Mouse (Mus musculus) lung, embryonic 14.5 days (tissue): Measurements from ENCODE around the gene Brix1. TPM values are rescaled to one million over a fixed set of nuclear protein-coding genes. Genes with fewer than 3 reads are reported as not detected.
"Not testable (repeated sequence)": the region's sequence is repeated elsewhere in the genome, so short reads cannot be mapped to it uniquely, and the experiment has no call there.

Source experiments
- ATAC-seq: fragments of 200-750 bp; cut with Nextera tagmentation; 2 replicates; pipeline ENCODE4 v1.8.0; 2017; ENCODE audit warnings: mild to moderate bottlenecking, moderate TSS enrichment, moderate library complexity; ENCODE audit not compliant: insufficient read depth
- DNase-seq: peaks from one replicate; pipeline ENCODE4 v3.0.0-alpha.2; 2015
- H3K27ac ChIP-seq: fragments of 300-500 bp; sonication (generic); 2 replicates; pipeline ENCODE4 v1.5.1; 2014; ENCODE audit warnings: low read depth, mild to moderate bottlenecking, moderate library complexity
- H3K27me3 ChIP-seq: fragments of 300-500 bp; sonication (generic); 2 replicates; pipeline ENCODE4 v1.6.1; 2014; ENCODE audit warnings: low read length, control low read depth; ENCODE audit not compliant: insufficient read depth
- H3K36me3 ChIP-seq: fragments of 300-500 bp; sonication (generic); 2 replicates; pipeline ENCODE4 v1.6.1; 2014; ENCODE audit warnings: control low read depth; ENCODE audit not compliant: insufficient read depth
- H3K4me1 ChIP-seq: fragments of 300-500 bp; sonication (generic); 2 replicates; pipeline ENCODE4 v1.6.1; 2014; ENCODE audit warnings: antibody characterized with exemption, control low read depth; ENCODE audit not compliant: insufficient read depth
- H3K4me2 ChIP-seq: fragments of 300-500 bp; sonication (generic); 2 replicates; pipeline ENCODE4 v1.6.1; 2014; ENCODE audit warnings: mild to moderate bottlenecking
- H3K4me3 ChIP-seq: fragments of 300-500 bp; sonication (generic); 2 replicates; pipeline ENCODE4 v1.5.1; 2014; ENCODE audit warnings: low read depth, low read length
- H3K9ac ChIP-seq: fragments of 300-500 bp; sonication (generic); 2 replicates; pipeline ENCODE4 v1.6.1; 2014
- H3K9me3 ChIP-seq: fragments of 300-500 bp; sonication (generic); 2 replicates; pipeline ENCODE4 v1.6.1; 2016; ENCODE audit warnings: low read depth, low read length, control low read depth
- CTCF ChIP-seq: IDR thresholded peaks from 2 replicates; pipeline ENCODE4 v1.5.1; 2016; ENCODE audit warnings: antibody characterized with exemption, low read depth
- WGBS: fragments of 180-500 bp; shearing (Covaris S2); extraction: QIAGEN DNeasy Blood & Tissue Kit; methylation state at CpG from one replicate; pipeline ENCODE4 v1.1.7; 2014; 5-methylcytosine and 5-hydroxymethylcytosine counted together
- polyA plus RNA-seq: library from polyadenylated mRNA; unstranded; fragments of >200 nt; fragmentation: Nextera tagmentation; extraction: Ambion mirVana; gene quantifications from 2 replicates; pipeline ENCODE4 v1.2.1, GENCODE M21; 2014

Brix1 gene
- polyA plus RNA-seq, 1 experiment from 2014 or later: 120 TPM

DNA sequence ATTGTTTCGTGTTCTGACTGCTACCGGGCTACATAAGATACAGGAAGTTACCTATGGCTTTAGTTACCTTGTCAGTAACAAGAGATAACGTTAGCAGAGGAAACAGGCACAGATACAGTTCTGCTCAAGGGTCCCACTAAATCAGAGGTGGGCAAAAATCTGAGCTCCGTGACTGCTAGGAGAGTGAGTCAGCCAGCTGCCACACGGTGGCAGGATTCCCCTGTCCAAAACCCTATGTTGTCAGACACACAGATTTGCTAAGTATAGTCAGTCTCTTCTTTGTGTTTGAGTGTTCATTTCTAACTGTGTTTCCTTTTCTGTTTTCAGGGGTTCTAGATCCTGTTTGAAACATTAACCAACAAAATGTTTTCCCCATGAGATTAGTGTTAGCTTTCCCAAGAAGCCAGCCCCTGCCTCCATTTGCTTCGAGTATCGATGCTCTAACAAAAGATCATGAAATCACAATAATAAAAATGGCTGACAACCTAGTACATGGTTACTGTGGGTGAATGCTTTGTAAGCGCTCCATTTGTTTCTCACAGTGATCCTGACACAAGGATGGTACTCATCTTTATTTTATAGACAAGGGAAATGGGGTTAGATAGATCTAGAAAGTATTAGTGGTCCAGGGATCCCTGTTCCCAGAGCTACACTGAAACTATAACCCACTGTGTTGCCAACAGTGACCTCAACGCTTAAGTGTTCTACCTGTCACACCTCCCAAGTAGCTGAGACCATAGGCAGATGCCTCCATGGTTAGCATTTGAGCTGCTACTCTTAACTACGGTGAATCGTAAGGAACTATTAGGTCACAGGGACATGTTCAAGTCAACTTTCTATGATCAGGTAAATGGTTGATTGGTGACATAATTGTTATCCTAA, 15.3 kb upstream of the Brix1 start:
- DNase-seq (peak; percentile 86), ATAC-seq (peak; percentile 82; the same call in 1 of the 2 replicates)
- Histone ChIP-seq H3K9me3 (no peaks in the 10 kb centered on the region), H3K27me3 (no peaks in the 10 kb centered on the region), H3K36me3 (0 out of 2 replicates have a peak, but pooled peaks cover 4% of the 10 kb centered on the region), H3K9ac (no peak overlapping the region), H3K4me3 (no peak overlapping the region), H3K4me1 (no peaks in the 10 kb centered on the region), H3K27ac (no peak overlapping the region), H3K4me2 (no peak overlapping the region)
- TF ChIP-seq CTCF: peak; percentile 84
- 57% methylated on average over 11 of the region's 11 CpGs for WGBS

DNA sequence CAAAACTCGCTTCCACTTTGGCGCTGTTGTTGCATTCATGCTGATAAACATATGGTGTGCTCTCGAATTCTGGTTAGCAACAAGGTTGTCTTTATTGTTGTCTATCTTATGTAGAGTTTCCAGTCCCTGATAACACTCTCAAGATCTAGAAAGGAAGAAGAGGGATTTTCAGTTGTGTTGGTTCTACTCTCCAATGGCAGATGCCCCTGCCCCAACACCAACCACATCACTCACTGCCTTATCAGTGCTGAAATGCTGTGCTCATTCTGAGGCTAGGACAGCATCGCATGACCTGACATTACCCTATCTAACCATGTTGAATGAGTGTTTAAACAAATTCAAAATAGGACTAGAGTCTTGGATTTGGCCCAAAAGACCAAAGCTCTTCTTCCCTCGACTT, 14.3 kb upstream of the Brix1 start:
- Histone ChIP-seq H3K4me1 (no peaks in the 10 kb centered on the region), H3K27me3 (no peaks in the 10 kb centered on the region), H3K9ac (no peak overlapping the region), H3K27ac (no peak overlapping the region), H3K36me3 (0 out of 2 replicates have a peak, but pooled peaks cover 6% of the 10 kb centered on the region), H3K4me3 (no peak overlapping the region), H3K9me3 (no peaks in the 10 kb centered on the region), H3K4me2 (no peak overlapping the region)
- WGBS: 72% methylated on average over 5 of the region's 5 CpGs
- DNase-seq: no peak
- no peak for ATAC-seq
- TF ChIP-seq CTCF: no peak

DNA sequence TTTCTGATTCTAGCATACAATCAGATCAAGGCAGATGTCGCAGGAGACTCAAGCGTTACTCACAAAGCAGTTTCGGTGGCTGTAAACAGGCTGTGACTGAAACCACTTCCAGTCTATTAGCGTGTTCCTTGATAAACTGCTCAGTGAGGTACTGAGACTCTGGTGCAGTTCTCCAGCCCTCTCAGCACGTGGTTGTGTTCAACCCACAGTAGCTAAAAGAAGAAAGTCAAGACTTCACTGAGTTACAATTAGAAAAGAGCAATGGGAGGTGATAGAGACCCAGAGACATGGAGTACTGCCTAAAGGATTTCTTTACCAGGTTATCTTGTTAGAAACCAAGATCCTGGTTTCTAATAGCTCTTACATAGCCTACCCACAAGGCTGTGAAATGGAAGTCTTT, 13.8 kb upstream of the Brix1 start:
- Histone ChIP-seq H3K9ac (no peak overlapping the region), H3K27ac (no peak overlapping the region), H3K27me3 (no peaks in the 10 kb centered on the region), H3K9me3 (no peaks in the 10 kb centered on the region), H3K4me3 (no peak overlapping the region), H3K4me2 (no peak overlapping the region), H3K36me3 (0 out of 2 replicates have a peak, but pooled peaks cover 6% of the 10 kb centered on the region), H3K4me1 (no peaks in the 10 kb centered on the region)
- no peak for DNase-seq
- no peak for TF ChIP-seq CTCF
- no peak for ATAC-seq
- WGBS: 71% methylated on average over 5 of the region's 5 CpGs

DNA sequence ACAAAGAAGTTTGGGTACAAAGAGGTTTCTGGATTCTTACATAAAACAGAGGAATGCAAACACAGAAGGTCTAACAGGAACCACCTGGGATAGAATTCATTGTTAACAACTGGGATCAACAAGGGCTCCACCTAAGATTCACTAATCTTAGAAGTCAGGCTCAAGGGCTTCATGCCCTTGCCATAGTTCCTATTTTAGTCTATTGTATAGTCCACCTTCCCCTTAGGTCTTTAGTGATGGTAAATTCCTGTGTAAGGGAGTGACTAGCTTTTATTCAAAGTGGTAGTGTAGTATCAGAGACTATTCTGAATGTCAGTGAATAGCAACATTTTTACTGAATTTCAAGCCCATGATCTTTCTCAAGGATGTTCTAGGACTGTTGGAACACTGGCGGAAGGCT, 10.9 kb upstream of the Brix1 start:
- not testable (repeated sequence) for H3K27me3 ChIP-seq, H3K27ac ChIP-seq, ATAC-seq, H3K4me1 ChIP-seq, H3K9ac ChIP-seq, H3K4me3 ChIP-seq, DNase-seq, H3K4me2 ChIP-seq, H3K9me3 ChIP-seq
- H3K36me3 ChIP-seq: peaks cover 22% of the 10 kb centered on the region
- 94% methylated on average over 1 of the region's 1 CpGs for WGBS

DNA sequence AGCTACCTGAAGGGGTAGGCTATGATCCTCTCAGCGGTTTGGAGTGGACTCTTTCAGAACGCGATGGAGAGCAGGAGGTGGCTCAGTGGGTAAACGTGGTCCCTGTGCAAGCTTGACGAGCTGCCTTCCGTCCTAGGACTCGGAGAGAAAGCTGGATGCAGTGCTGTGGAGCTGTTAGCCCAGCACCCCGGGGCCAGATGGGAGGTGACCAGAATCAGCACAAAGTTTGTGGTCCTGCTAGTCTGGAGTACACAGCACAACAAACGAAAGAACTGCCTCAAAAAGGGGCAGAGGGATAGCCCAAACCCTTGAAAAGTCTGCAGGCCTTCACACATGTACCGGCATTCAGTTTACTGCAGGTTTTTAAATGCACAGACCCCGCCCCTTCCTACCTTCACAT, 10.2 kb upstream of the Brix1 start:
- Histone ChIP-seq H3K4me3 (no peak overlapping the region), H3K27me3 (no peaks in the 10 kb centered on the region), H3K9me3 (no peaks in the 10 kb centered on the region), H3K9ac (no peak overlapping the region), H3K4me1 (no peaks in the 10 kb centered on the region), H3K36me3 (peaks cover 27% of the 10 kb centered on the region), H3K27ac (no peak overlapping the region), H3K4me2 (no peak overlapping the region)
- TF ChIP-seq CTCF: no peak
- no peak for ATAC-seq
- 89% methylated on average over 11 of the region's 11 CpGs for WGBS
- DNase-seq: no peak

DNA sequence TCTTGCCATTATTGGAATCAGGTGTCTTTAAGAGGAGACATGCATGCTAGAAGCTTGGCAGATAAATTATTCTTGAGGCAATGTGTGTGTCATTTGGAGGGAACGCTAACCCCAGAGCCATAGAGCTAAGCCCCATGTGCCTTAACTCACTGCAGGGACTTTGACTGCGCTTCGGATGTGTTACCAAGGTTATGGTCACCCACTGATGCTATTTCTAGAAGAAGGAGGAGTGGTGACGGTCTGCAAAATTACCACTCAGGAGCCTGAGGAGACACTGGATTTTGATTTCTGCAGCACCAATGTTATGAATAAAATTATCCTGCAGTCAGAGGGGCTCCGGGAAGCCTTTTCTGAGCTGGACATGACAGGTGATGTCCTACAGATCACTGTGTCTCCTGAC, 4.4 kb upstream of the Brix1 start:
- ATAC-seq (no peak), DNase-seq (no peak)
- 90% methylated on average over 5 of the region's 5 CpGs for WGBS
- peaks cover 21% of the 10 kb centered on the region for H3K36me3 ChIP-seq
- H3K9ac ChIP-seq: no peak overlapping the region
- H3K27me3 ChIP-seq: no peaks in the 10 kb centered on the region
- no peaks in the 10 kb centered on the region for H3K9me3 ChIP-seq
- H3K4me1 ChIP-seq: no peaks in the 10 kb centered on the region
- H3K27ac ChIP-seq: no peak overlapping the region
- no peak overlapping the region for H3K4me2 ChIP-seq
- H3K4me3 ChIP-seq: no peak overlapping the region
- no peak for TF ChIP-seq CTCF

DNA sequence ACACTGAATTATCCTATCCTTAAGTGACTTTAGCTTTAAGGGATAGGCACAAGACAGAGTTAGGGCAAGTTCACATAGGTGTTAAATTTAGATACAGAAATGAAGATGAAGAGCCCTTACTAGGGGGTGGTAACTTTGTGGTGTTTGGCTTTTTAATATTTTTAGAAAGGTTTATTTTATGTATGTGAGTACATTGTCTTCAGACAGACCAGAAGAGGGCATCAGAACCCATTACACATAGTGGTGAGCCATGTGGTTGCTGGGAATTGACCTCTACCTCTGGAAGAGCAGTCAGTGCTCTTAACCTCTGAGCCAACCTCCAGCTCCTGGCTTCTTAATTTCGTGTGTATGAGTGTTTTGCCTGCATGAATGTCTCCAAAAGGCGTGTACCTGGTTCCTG, 1.5 kb upstream of the Brix1 start:
- H3K4me1 ChIP-seq: no peaks in the 10 kb centered on the region
- H3K27me3 ChIP-seq: no peaks in the 10 kb centered on the region
- no peak for ATAC-seq
- peak overlapping the region; percentile 83 for H3K4me3 ChIP-seq
- DNase-seq: no peak
- H3K9me3 ChIP-seq: no peaks in the 10 kb centered on the region
- peak overlapping the region; percentile 81 for H3K4me2 ChIP-seq
- no peak overlapping the region for H3K27ac ChIP-seq
- 60% methylated on average over 2 of the region's 2 CpGs for WGBS
- no peak for TF ChIP-seq CTCF
- H3K9ac ChIP-seq: no peak overlapping the region
- H3K36me3 ChIP-seq: peaks cover 20% of the 10 kb centered on the region
